Mouse (Mus musculus) layer of hippocampus, adult 9-11 months (tissue): ENCODE data around the gene Brca2.

Experiments used
- DNase-seq: peaks from one replicate; pipeline ENCODE4 v3.0.0; 2022

The Brca2 gene

GRCm38 (mm10) chr5:150599301-150600294 is 77.2 kb downstream of the Brca2 start:
- DNase-seq: no peak

GRCm38 (mm10) chr5:150600554-150601440 is 78.4 kb downstream of the Brca2 start:
- DNase-seq: no peak

GRCm38 (mm10) chr5:150601441-150602230 is 79.2 kb downstream of the Brca2 start:
- no peak for DNase-seq

- DNase-seq: no peak
Measured at GRCm38 (mm10) chr5:150606131-150606530, 83.7 kb downstream of the Brca2 start.

- DNase-seq: no peak
Measured at GRCm38 (mm10) chr5:150607631-150608030, 85.2 kb downstream of the Brca2 start.

- no peak for DNase-seq
Measured at GRCm38 (mm10) chr5:150611136-150611535, 88.7 kb downstream of the Brca2 start.

- DNase-seq: no peak
Measured at GRCm38 (mm10) chr5:150611697-150612096, 89.3 kb downstream of the Brca2 start.

GRCm38 (mm10) chr5:150614054-150614453 is 91.6 kb downstream of the Brca2 start:
- no peak for DNase-seq

- DNase-seq: no peak
Measured at GRCm38 (mm10) chr5:150616216-150616615, 93.8 kb downstream of the Brca2 start.

GRCm38 (mm10) chr5:150616731-150617130 is 94.3 kb downstream of the Brca2 start:
- no peak for DNase-seq

- no peak for DNase-seq
Measured at GRCm38 (mm10) chr5:150618599-150619355, 96.3 kb downstream of the Brca2 start.
